Mouse (Mus musculus): ENCODE measurements around the gene Uqcc2. TPM values are rescaled to one million over a fixed set of nuclear protein-coding genes. Genes with fewer than 3 reads are reported as not detected.

Gene Uqcc2
- total RNA-seq, 2 experiments from 2014 or later, result 300 to 343 TPM

DNA sequence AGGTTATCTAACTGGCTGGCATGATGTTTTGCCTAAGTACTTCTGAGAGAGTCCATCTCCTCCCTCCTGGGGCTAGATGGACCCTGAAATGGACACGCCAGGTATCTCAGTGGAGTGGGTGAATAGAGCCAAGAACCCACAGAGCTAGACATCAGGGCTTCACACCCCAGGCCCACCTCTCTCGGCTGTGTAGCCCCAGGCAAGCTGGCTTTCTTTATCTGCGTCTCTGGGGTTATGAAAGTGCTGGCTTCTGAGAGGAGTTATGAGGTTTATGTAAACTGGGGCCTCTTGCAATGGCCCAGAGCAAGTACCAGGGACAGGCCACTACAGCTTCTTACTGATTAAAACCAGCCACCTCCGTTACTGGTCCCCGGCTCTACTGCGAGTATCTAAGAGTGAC lies 21.2 kb upstream of the Uqcc2 start:
- no peak for DNase-seq

DNA sequence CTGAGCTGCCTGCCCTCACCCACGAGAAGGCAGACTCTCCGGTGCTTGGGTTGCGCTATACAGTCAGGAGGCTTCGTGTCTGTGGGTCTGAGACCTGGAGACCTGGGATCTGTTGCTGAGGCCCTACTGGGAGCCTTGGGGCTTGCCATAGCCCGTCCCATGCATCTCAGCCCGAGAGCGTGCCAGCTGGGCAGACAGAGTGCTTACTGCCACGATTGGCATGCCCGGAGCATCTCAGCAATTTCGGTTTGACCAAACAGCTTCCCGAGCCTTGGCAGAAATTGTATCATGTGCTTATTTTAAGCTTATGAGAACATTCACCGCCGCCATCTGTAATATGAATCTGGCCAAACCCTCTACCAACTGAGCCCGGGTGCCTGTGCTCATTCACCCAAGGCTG lies 20.5 kb upstream of the Uqcc2 start:
- DNase-seq, result peak; percentile 62

DNA sequence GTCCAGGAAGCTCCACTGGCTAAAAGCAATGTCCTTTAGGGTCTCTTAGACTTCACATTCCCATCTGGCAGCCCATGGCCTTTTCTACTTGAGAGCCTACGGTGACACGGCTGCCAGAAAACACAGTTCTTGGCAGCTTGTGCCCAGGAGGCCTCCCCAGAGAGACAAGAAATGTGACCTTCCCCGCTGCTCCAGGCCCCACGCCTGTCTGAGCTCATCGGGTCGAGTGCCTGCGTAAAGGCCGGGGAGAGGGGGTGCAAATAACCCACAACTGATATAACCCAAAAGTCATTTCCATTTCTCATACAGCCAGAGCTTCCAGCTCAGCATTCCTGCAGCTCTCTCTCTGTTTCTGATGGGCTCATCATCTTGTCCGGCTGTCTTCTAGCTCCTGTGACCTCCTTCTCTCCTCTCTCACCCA lies 20.1 kb upstream of the Uqcc2 start:
- peak; percentile 59 for DNase-seq

GRCm38 (mm10) chr17:27152976-27153723 lies 19.4 kb upstream of the Uqcc2 start:
- no peak for DNase-seq

- peak; percentile 62 for DNase-seq
These were observed 17.7 kb upstream of the Uqcc2 start for GRCm38 (mm10) chr17:27151411-27151810.

- DNase-seq, result no peak
These were observed 17.2 kb upstream of the Uqcc2 start for GRCm38 (mm10) chr17:27150871-27151270.

DNA sequence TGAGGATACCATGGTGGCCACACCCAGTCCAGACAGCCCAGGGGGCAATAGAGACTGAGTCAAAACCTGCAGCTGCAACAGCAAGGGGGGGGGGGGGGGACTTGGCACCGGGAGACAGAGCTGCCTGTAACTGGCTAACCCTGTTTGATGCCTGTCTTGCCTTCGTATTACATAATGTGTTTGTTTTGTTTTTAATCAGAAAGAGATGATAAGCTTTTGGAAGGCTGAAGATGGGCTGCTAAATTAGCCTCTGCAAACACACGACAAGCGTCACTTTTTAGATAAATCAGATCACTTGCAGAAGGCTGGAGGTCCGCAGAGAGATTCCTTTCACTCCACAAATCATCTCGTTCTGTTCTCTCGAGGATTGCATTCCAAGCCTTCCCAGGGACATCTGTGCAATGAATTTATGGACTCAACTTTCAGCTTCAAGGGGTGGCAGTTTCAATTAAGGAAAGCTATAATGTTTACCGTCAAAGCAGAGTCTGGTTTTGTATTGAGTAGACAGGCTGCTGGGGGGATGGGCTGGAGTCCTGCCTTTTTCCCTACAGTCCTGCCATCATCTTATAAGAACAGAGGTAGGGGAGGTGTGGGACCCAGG lies 12.7 kb upstream of the Uqcc2 start:
- DNase-seq, result no peak

GRCm38 (mm10) chr17:27144152-27144551 lies 10.4 kb upstream of the Uqcc2 start:
- no peak for DNase-seq

DNA sequence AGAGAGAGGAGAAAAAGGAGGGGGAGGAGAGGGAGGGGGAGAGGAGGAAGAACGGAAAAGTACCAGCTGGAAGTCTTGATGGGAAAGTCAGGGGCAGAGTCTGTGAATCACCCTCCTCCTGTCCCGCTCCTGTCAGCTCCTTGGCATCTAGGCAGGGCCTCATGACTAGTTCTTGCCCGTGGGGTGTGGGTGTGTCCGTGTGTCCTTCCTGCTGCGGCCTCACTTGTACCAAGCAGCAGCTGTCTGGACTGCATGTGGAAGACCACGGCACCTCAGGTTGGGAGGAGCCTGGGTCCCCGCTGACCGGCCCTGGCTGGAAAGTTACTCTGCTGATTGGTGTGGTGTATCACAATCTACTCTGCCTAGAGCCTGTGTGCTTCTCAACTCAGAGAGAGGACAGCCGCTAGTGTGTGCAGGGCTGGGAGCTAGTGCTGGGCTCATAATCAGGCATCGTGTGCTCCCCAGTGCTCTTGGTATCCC lies 8.3 kb upstream of the Uqcc2 start:
- DNase-seq, result no peak

GRCm38 (mm10) chr17:27140262-27140661 lies 6.5 kb upstream of the Uqcc2 start:
- no peak for DNase-seq

DNA sequence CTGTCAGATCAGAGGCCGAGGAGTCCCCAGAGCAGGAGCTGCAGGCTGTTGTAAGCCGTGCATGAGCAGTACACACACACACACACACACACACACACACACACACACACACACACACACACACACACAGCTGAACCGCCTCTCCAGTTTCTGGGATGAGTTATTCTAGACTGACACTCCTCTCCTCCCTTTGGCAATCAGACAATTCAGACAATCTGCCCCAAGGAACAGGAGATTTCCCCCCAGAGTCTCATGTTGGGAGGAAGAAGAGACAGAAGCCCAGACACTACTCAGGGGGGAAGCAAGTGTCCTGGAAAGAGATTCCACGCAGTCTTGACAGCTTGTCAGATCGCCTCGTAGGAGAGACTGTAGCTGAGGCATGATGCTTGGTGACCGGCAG lies 5.6 kb upstream of the Uqcc2 start:
- DNase-seq, result no peak

DNA sequence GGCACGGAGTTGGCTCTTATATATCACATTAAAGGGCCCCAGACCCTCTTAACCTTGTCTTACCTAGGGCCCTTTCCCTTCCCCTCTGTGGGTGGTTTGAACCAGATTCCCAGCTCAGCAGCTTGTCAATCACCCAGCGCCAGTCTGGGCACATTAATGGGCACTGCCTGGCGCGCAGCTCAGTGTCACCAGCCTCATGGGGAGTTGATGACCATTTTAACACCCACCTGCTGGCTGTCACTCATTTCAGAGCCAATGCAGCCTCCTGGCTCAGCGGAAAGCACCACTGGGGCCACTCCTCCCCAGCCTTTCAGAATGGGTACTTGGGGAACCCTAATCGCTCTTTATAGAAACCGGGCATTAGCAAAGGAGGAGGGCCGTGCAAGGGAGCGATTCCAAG lies 4.7 kb upstream of the Uqcc2 start:
- DNase-seq, result peak; percentile 44

DNA sequence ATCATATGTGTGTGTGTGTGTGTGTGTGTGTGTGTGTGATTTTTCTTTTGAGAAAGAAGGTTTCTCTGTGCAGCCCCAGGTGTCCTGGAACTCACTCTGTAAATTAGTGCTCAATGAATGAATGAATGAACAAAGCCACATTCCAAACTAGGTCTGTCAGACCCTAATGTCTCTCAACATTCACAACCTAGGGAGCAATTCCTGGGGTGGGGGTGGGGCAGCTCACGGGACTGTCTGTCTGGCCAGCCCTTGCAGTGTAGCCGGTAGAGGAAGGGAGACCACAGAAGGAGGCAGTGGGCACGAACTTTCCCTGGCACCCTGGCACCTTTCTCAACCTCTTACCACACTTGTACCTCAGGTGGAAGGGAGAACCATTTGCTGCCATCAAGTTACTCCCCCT lies 999 bp upstream of the Uqcc2 start:
- no peak for DNase-seq

DNA sequence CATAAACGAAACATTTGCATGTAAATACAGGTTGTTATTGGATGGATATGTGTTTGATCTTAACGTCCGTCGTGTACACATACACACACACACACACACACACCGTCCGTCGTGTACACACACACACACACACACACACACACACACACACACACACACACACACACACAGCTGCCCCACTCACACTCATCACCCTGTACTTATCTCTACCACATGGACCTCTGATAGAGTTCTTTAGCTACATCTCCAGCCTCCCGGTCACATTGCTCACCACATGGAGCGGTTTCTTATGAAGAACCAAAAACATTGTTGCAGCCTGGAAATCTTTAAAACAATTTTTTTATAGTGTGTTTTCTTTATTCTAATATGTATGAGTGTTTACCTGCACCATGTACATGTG lies 471 bp upstream of the Uqcc2 start:
- DNase-seq, result no peak

GRCm38 (mm10) chr17:27132238-27132637 lies 1.5 kb downstream of the Uqcc2 start:
- DNase-seq, result no peak

DNA sequence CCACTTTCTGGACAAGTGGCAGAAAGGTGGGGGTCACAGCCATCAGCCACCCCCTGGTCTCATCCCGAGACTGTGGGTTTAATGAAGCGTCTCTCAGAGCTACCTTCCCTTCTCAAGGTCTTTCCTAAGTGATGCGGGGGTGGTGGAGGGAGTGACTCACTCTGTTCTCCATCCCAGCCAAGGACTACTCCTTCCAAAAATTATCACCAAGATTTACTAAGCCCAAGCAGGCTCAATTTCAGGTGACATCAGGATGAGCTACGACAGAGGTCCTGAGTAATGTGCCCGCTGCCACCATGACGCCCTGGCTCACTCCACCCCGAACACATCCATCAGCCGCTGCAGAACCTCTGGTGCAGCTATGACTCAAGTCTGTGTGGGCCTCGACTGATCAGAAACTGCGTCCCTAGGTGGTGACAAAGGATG lies 2.5 kb downstream of the Uqcc2 start:
- no peak for DNase-seq

GRCm38 (mm10) chr17:27130246-27130645 lies 3.5 kb downstream of the Uqcc2 start:
- DNase-seq, result no peak

DNA sequence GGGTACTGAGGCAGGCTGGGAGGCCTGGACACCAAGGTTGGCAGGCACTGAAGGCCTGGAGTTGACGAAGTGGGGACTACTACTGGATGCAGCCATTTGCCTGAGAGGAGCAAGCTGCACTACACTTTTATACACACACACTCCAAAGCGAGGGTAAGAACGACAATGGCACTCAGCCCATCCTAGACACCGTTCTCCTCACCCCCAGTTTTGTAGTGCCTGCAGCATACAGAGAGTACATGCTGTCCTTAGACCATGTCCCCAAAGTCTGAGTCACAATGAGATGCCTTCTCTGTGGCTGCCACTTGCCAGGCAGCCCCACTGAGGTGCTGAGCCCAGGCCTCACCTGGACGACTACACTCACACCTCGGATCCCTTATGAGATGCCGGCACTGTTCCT lies 3.9 kb downstream of the Uqcc2 start:
- no peak for DNase-seq

DNA sequence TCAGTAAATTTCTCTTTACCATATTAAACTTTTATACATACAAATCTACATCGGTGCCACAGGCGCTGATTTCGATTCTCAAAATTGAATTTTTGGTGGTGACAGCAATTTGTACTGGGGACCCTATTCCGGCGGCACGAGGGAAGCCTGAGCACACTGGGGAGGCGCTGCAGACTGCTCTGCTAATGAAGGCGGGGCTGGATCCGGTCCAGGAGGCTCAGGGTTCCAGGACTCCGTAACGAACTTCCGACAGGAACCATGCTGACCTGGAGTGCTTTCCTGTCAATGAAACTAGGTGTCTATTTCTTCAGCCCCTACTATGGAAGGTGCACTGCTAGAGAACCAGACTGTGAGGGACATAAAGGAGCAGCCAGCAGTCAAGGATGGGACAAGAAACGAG lies 4.4 kb downstream of the Uqcc2 start:
- no peak for DNase-seq

GRCm38 (mm10) chr17:27128189-27128588 lies 5.5 kb downstream of the Uqcc2 start:
- DNase-seq, result no peak

GRCm38 (mm10) chr17:27126974-27127373 lies 6.7 kb downstream of the Uqcc2 start:
- DNase-seq, result no peak

DNA sequence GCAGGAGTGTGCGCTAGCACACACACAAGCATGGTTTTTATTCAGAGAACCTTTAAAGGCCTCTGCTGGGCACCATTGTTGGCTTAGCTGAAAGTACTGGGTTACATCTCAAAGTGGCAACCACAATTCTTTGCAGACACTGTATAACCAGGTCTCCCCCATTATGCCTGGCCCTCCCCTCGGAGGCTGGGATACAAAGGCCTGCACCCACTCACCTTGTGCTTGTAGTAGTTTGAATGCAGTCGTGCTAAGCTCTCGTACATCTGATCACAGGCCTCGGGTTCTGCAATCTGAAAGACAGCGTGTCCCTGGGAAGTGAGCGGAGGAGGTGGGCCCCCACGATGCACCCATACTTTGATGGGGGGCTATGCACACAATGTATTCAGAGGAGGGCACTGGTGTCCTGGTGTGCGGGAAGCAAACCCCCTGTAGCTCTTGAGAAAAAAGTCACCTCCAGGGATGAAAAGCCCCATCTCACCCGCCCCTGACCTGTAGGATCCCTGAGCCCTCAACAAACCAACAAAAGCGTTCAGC lies 8.0 kb downstream of the Uqcc2 start:
- no peak for DNase-seq

DNA sequence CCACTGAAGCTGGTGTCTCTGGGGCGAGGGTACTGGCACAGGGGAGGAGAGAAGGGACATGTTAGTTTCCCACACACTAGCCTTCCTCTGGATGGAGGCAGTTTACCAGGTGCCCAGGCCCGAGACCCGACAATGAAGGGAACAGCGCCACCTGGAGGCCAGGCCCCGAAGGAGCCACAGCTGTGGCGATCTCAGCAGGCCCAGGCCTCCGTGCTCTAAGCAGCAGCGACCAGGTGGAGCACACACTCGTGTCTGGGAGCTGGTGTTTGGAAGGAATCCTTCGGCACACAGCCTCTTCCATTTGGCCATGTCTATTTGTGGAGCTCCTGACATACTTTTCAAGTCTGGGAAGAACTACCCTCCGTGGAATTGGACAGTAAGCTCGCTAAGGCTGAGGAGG lies 8.5 kb downstream of the Uqcc2 start:
- peak; percentile 91 for DNase-seq
